Comparison of ENCODE assay signal across 8 mouse cellular contexts in genomic region chr9:43729450-43730266, GRCm38 (mm10). TPM values are rescaled to one million over a fixed set of nuclear protein-coding genes. Genes with fewer than 3 reads are reported as not detected.
DNase-seq lines count a peak whose midpoint lies in the region; ATAC-seq and TF ChIP-seq lines count a peak whose summit lies in the region.

No protein-coding gene starts in this region.

- no peak for DNase-seq in forebrain, embryonic 10.5 days (ENCODE audit: extremely low spot score, low spot score)
- no peak for DNase-seq in midbrain, embryonic 10.5 days (ENCODE audit: low spot score)
- DNase-seq in kidney, postnatal 36 days, result peak; percentile 45 to 56
- DNase-seq in midbrain, postnatal 0 days (ENCODE audit: low spot score), result peak; percentile 32
- no peak for DNase-seq in embryo, embryonic 9.5 days (ENCODE audit: extremely low spot score)
- no peak for DNase-seq in spleen, adult 18-20 months

- no peak for ATAC-seq in forebrain, embryonic 15.5 days (replicated peaks)
- no peak for ATAC-seq in midbrain, embryonic 15.5 days (replicated peaks)
- no peak for ATAC-seq in midbrain, postnatal 0 days (ENCODE audit: low FRiP score)

- H3K27ac ChIP-seq in forebrain, embryonic 10.5 days, result peak overlapping the region; percentile 64
- no peak overlapping the region for H3K27ac ChIP-seq in forebrain, embryonic 15.5 days (replicated peaks)
- H3K27ac ChIP-seq in midbrain, embryonic 10.5 days (replicated peaks), result 0 out of 2 replicates have a peak overlapping the region, but pooled peaks have one; percentile 1
- no peak overlapping the region for H3K27ac ChIP-seq in midbrain, embryonic 15.5 days
- no peak overlapping the region for H3K27ac ChIP-seq in midbrain, postnatal 0 days (ENCODE audit: low read depth, low read length)

- H3K4me2 ChIP-seq in forebrain, embryonic 15.5 days (replicated peaks), result no peak overlapping the region
- H3K4me2 ChIP-seq in midbrain, embryonic 15.5 days, result no peak overlapping the region
- H3K4me2 ChIP-seq in midbrain, postnatal 0 days (ENCODE audit: low read depth, low read length, poor library complexity, severe bottlenecking), result no peak overlapping the region

- H3K4me1 ChIP-seq in forebrain, embryonic 10.5 days, result peaks cover 31% of the 10 kb centered on the region
- H3K4me1 ChIP-seq in forebrain, embryonic 15.5 days, result peaks cover 20% of the 10 kb centered on the region
- peaks cover 36% of the 10 kb centered on the region for H3K4me1 ChIP-seq in midbrain, embryonic 10.5 days
- H3K4me1 ChIP-seq in midbrain, embryonic 15.5 days, result peaks cover 18% of the 10 kb centered on the region
- H3K4me1 ChIP-seq in midbrain, postnatal 0 days (ENCODE audit: insufficient read depth, low read length), result peaks cover 8% of the 10 kb centered on the region; the same call in 1 of the 2 replicates

- TF ChIP-seq CTCF in midbrain, postnatal 0 days (IDR thresholded peaks at IDR 0.05), result no peak

- no peak overlapping the region for H3K9ac ChIP-seq in forebrain, embryonic 15.5 days (replicated peaks)
- H3K9ac ChIP-seq in midbrain, embryonic 15.5 days, result no peak overlapping the region; the same call in 1 of the 2 replicates
- no peak overlapping the region for H3K9ac ChIP-seq in midbrain, postnatal 0 days (replicated peaks; ENCODE audit: low read length, poor library complexity, severe bottlenecking)

- H3K4me3 ChIP-seq in forebrain, embryonic 10.5 days, result no peak overlapping the region
- H3K4me3 ChIP-seq in forebrain, embryonic 15.5 days, result no peak overlapping the region
- H3K4me3 ChIP-seq in midbrain, embryonic 10.5 days, result no peak overlapping the region
- no peak overlapping the region for H3K4me3 ChIP-seq in midbrain, embryonic 15.5 days
- H3K4me3 ChIP-seq in midbrain, postnatal 0 days (ENCODE audit: low read depth, low read length), result no peak overlapping the region

- H3K9me3 ChIP-seq in forebrain, embryonic 10.5 days, result no peaks in the 10 kb centered on the region
- H3K9me3 ChIP-seq in forebrain, embryonic 15.5 days, result no peaks in the 10 kb centered on the region
- H3K9me3 ChIP-seq in midbrain, embryonic 10.5 days (replicated peaks), result no peaks in the 10 kb centered on the region
- no peaks in the 10 kb centered on the region for H3K9me3 ChIP-seq in midbrain, embryonic 15.5 days
- no peaks in the 10 kb centered on the region for H3K9me3 ChIP-seq in midbrain, postnatal 0 days (ENCODE audit: low read length)

- no peaks in the 10 kb centered on the region for H3K36me3 ChIP-seq in forebrain, embryonic 10.5 days (replicated peaks)
- H3K36me3 ChIP-seq in forebrain, embryonic 15.5 days, result no peaks in the 10 kb centered on the region
- H3K36me3 ChIP-seq in midbrain, embryonic 10.5 days, result no peaks in the 10 kb centered on the region
- H3K36me3 ChIP-seq in midbrain, embryonic 15.5 days (replicated peaks), result no peaks in the 10 kb centered on the region
- H3K36me3 ChIP-seq in midbrain, postnatal 0 days (ENCODE audit: insufficient read depth, low read length), result no peaks in the 10 kb centered on the region

- WGBS in forebrain, embryonic 10.5 days, result 16% methylated on average over 10 of the region's 10 CpGs
- WGBS in forebrain, embryonic 15.5 days, result 20% methylated on average over 10 of the region's 10 CpGs
- WGBS in midbrain, embryonic 10.5 days, result 21% methylated on average over 10 of the region's 10 CpGs
- WGBS in midbrain, embryonic 15.5 days, result 16% methylated on average over 10 of the region's 10 CpGs
- 17% methylated on average over 10 of the region's 10 CpGs for WGBS in midbrain, postnatal 0 days

- peaks cover 28% of the 10 kb centered on the region for H3K27me3 ChIP-seq in forebrain, embryonic 10.5 days (ENCODE audit: poor library complexity, severe bottlenecking)
- H3K27me3 ChIP-seq in forebrain, embryonic 15.5 days, result no peaks in the 10 kb centered on the region
- H3K27me3 ChIP-seq in midbrain, embryonic 10.5 days (ENCODE audit: low read depth, poor library complexity, severe bottlenecking), result peaks cover 44% of the 10 kb centered on the region
- H3K27me3 ChIP-seq in midbrain, embryonic 15.5 days (replicated peaks), result no peaks in the 10 kb centered on the region
- H3K27me3 ChIP-seq in midbrain, postnatal 0 days (ENCODE audit: insufficient read depth, low read length), result no peaks in the 10 kb centered on the region

RNA-seq across cellular contexts. Expression of gene Nectin1, which starts 14.1 kb away (rescaled TPM):
- polyA plus RNA-seq in forebrain, embryonic 10.5 days (2016; fragmentation: Nextera tagmentation; extraction: Ambion mirVana), result 7.4 and 7.6 TPM in 2 replicates
- 10.1 and 10.2 TPM in 2 replicates for polyA plus RNA-seq in forebrain, embryonic 15.5 days (2015; fragmentation: Nextera tagmentation; extraction: Ambion mirVana)
- 6.9 and 7.3 TPM in 2 replicates for polyA plus RNA-seq in midbrain, embryonic 10.5 days (2016; fragmentation: Nextera tagmentation; extraction: Ambion mirVana)
- 14.7 and 15.9 TPM in 2 replicates for polyA plus RNA-seq in midbrain, embryonic 15.5 days (2015; fragmentation: Nextera tagmentation; extraction: Ambion mirVana)
- 64.7 and 71.6 TPM in 2 replicates for total RNA-seq in midbrain, postnatal 0 days (2014; rRNA removed)
- polyA plus RNA-seq in midbrain, postnatal 0 days (2015; fragmentation: Nextera tagmentation; extraction: Ambion mirVana), result 14.9 and 15.4 TPM in 2 replicates

Comparison
In these comparisons a context has a peak if more than half of its experiments do, and no peak if none do; other contexts are left out.
1. DNase-seq: peak in kidney, postnatal 36 days (2 of 2) and midbrain, postnatal 0 days (single experiment); none in forebrain, embryonic 10.5 days (single experiment), midbrain, embryonic 10.5 days (single experiment), embryo, embryonic 9.5 days (single experiment) and spleen, adult 18-20 months (0 of 2).
2. H3K27ac ChIP-seq: peak in forebrain, embryonic 10.5 days (single experiment) and midbrain, embryonic 10.5 days (single experiment); none in forebrain, embryonic 15.5 days (single experiment), midbrain, embryonic 15.5 days (single experiment) and midbrain, postnatal 0 days (single experiment).